Mouse (Mus musculus): ENCODE results near the gene Mier2. TPM values are rescaled to one million over a fixed set of nuclear protein-coding genes. Genes with fewer than 3 reads are reported as not detected.

The Mier2 gene
- polyA plus RNA-seq, 1 experiment from 2014 or later = 53.9 TPM

- no peak overlapping the region for H3K4me3 ChIP-seq
- DNase-seq (ENCODE audit: low spot score) = peak; percentile 58
- H3K9me3 ChIP-seq = no peaks in the 10 kb centered on the region
Measured at GRCm38 (mm10) chr10:79569921-79570320, 14.9 kb upstream of the Mier2 start.

GRCm38 (mm10) chr10:79559716-79560115, 4.7 kb upstream of the Mier2 start:
- WGBS = 91% methylated on average over 2 of the region's 2 CpGs
- Histone ChIP-seq H3K4me1 (peaks cover 4% of the 10 kb centered on the region; the same call in 1 of the 2 replicates), H3K4me3 (no peak overlapping the region), H3K27me3 (ENCODE audit: insufficient read depth, poor library complexity, severe bottlenecking) (no peaks in the 10 kb centered on the region), H3K36me3 (no peaks in the 10 kb centered on the region), H3K27ac (no peak overlapping the region), H3K9me3 (no peaks in the 10 kb centered on the region)
- DNase-seq (ENCODE audit: low spot score) = peak; percentile 55

More at GRCm38 (mm10) chr10:79569921-79570320, 14.9 kb upstream of the Mier2 start:
- Histone ChIP-seq H3K4me1 (no peaks in the 10 kb centered on the region), H3K27ac (no peak overlapping the region), H3K36me3 (no peaks in the 10 kb centered on the region), H3K27me3 (ENCODE audit: insufficient read depth, poor library complexity, severe bottlenecking) (no peaks in the 10 kb centered on the region)
- 84% methylated on average over 5 of the region's 5 CpGs for WGBS

GRCm38 (mm10) chr10:79557496-79557895, 2.5 kb upstream of the Mier2 start:
- H3K36me3 ChIP-seq = no peaks in the 10 kb centered on the region
- H3K9me3 ChIP-seq = no peaks in the 10 kb centered on the region
- peaks cover 23% of the 10 kb centered on the region for H3K4me1 ChIP-seq
- DNase-seq (ENCODE audit: low spot score) = peak; percentile 59
- H3K27ac ChIP-seq = no peak overlapping the region
- WGBS = 89% methylated on average over 5 of the region's 5 CpGs
- no peaks in the 10 kb centered on the region for H3K27me3 ChIP-seq (ENCODE audit: insufficient read depth, poor library complexity, severe bottlenecking)
- no peak overlapping the region for H3K4me3 ChIP-seq

- Histone ChIP-seq H3K4me3 (no peak overlapping the region), H3K36me3 (no peaks in the 10 kb centered on the region), H3K4me1 (peaks cover 27% of the 10 kb centered on the region), H3K27ac (no peak overlapping the region), H3K27me3 (ENCODE audit: insufficient read depth, poor library complexity, severe bottlenecking) (no peaks in the 10 kb centered on the region), H3K9me3 (no peaks in the 10 kb centered on the region)
- 84% methylated on average over 5 of the region's 5 CpGs for WGBS
- peak; percentile 68 for DNase-seq (ENCODE audit: low spot score)
Measured at GRCm38 (mm10) chr10:79556951-79557350, 2.0 kb upstream of the Mier2 start.

- Histone ChIP-seq H3K27ac (peak overlapping the region; percentile 95), H3K36me3 (peaks cover under 1% of the 10 kb centered on the region), H3K4me3 (peak overlapping the region; percentile 93), H3K27me3 (ENCODE audit: insufficient read depth, poor library complexity, severe bottlenecking) (no peaks in the 10 kb centered on the region), H3K9me3 (no peaks in the 10 kb centered on the region), H3K4me1 (peaks cover 27% of the 10 kb centered on the region)
- 24% methylated on average over 7 of the region's 7 CpGs for WGBS
- peak; percentile 67 for DNase-seq (ENCODE audit: low spot score)
Measured at GRCm38 (mm10) chr10:79555238-79555724, 282 bp upstream of the Mier2 start.

GRCm38 (mm10) chr10:79553691-79554090, 1.3 kb downstream of the Mier2 start:
- WGBS = 32% methylated on average over 10 of the region's 10 CpGs
- peak; percentile 74 for DNase-seq (ENCODE audit: low spot score)

GRCm38 (mm10) chr10:79553176-79553575, 1.8 kb downstream of the Mier2 start:
- Histone ChIP-seq H3K27me3 (ENCODE audit: insufficient read depth, poor library complexity, severe bottlenecking) (no peaks in the 10 kb centered on the region), H3K9me3 (no peaks in the 10 kb centered on the region), H3K4me1 (peaks cover 32% of the 10 kb centered on the region), H3K4me3 (no peak overlapping the region), H3K27ac (no peak overlapping the region), H3K36me3 (peaks cover 22% of the 10 kb centered on the region)
- 86% methylated on average over 6 of the region's 6 CpGs for WGBS
- DNase-seq (ENCODE audit: low spot score) = peak; percentile 75

More at GRCm38 (mm10) chr10:79553691-79554090, 1.3 kb downstream of the Mier2 start:
- Histone ChIP-seq H3K4me1 (peaks cover 32% of the 10 kb centered on the region), H3K4me3 (peak overlapping the region; percentile 93), H3K27me3 (ENCODE audit: insufficient read depth, poor library complexity, severe bottlenecking) (no peaks in the 10 kb centered on the region), H3K36me3 (peaks cover 16% of the 10 kb centered on the region), H3K9me3 (no peaks in the 10 kb centered on the region), H3K27ac (no peak overlapping the region)

GRCm38 (mm10) chr10:79552531-79552930, 2.5 kb downstream of the Mier2 start:
- peak; percentile 68 for DNase-seq (ENCODE audit: low spot score)
- Histone ChIP-seq H3K27ac (no peak overlapping the region), H3K4me1 (peaks cover 33% of the 10 kb centered on the region), H3K4me3 (no peak overlapping the region), H3K9me3 (no peaks in the 10 kb centered on the region), H3K27me3 (ENCODE audit: insufficient read depth, poor library complexity, severe bottlenecking) (no peaks in the 10 kb centered on the region), H3K36me3 (peaks cover 28% of the 10 kb centered on the region)
- 89% methylated on average over 8 of the region's 8 CpGs for WGBS

GRCm38 (mm10) chr10:79550366-79550765, 4.6 kb downstream of the Mier2 start:
- peak; percentile 70 for DNase-seq (ENCODE audit: low spot score)
- no peaks in the 10 kb centered on the region for H3K27me3 ChIP-seq (ENCODE audit: insufficient read depth, poor library complexity, severe bottlenecking)
- no peaks in the 10 kb centered on the region for H3K9me3 ChIP-seq
- WGBS = 79% methylated on average over 9 of the region's 9 CpGs
- no peak overlapping the region for H3K4me3 ChIP-seq
- H3K36me3 ChIP-seq = peaks cover 49% of the 10 kb centered on the region
- peaks cover 40% of the 10 kb centered on the region for H3K4me1 ChIP-seq
- no peak overlapping the region for H3K27ac ChIP-seq

GRCm38 (mm10) chr10:79548971-79549723, 5.9 kb downstream of the Mier2 start:
- peaks cover 43% of the 10 kb centered on the region for H3K4me1 ChIP-seq
- no peak overlapping the region for H3K4me3 ChIP-seq
- WGBS = 88% methylated on average over 18 of the region's 18 CpGs
- no peaks in the 10 kb centered on the region for H3K27me3 ChIP-seq (ENCODE audit: insufficient read depth, poor library complexity, severe bottlenecking)
- peak; percentile 69 for DNase-seq (ENCODE audit: low spot score)
- H3K36me3 ChIP-seq = peaks cover 61% of the 10 kb centered on the region
- no peak overlapping the region for H3K27ac ChIP-seq
- H3K9me3 ChIP-seq = no peaks in the 10 kb centered on the region

GRCm38 (mm10) chr10:79548546-79548945, 6.5 kb downstream of the Mier2 start:
- H3K4me1 ChIP-seq = peaks cover 38% of the 10 kb centered on the region
- peaks cover 67% of the 10 kb centered on the region for H3K36me3 ChIP-seq
- H3K27ac ChIP-seq = no peak overlapping the region
- no peak overlapping the region for H3K4me3 ChIP-seq
- peak; percentile 68 for DNase-seq (ENCODE audit: low spot score)
- no peaks in the 10 kb centered on the region for H3K27me3 ChIP-seq (ENCODE audit: insufficient read depth, poor library complexity, severe bottlenecking)
- H3K9me3 ChIP-seq = no peaks in the 10 kb centered on the region
- WGBS = 84% methylated on average over 5 of the region's 5 CpGs

- WGBS = 77% methylated on average over 5 of the region's 5 CpGs
- DNase-seq (ENCODE audit: low spot score) = peak; percentile 64
- Histone ChIP-seq H3K9me3 (no peaks in the 10 kb centered on the region), H3K36me3 (peaks cover 80% of the 10 kb centered on the region), H3K27ac (no peak overlapping the region), H3K4me3 (no peak overlapping the region), H3K4me1 (peaks cover 24% of the 10 kb centered on the region), H3K27me3 (ENCODE audit: insufficient read depth, poor library complexity, severe bottlenecking) (no peaks in the 10 kb centered on the region)
Measured at GRCm38 (mm10) chr10:79547148-79547675, 7.8 kb downstream of the Mier2 start.

GRCm38 (mm10) chr10:79546483-79546882, 8.5 kb downstream of the Mier2 start:
- DNase-seq (ENCODE audit: low spot score) = peak; percentile 60
- 89% methylated on average over 11 of the region's 11 CpGs for WGBS
- Histone ChIP-seq H3K36me3 (peaks cover 88% of the 10 kb centered on the region), H3K27me3 (ENCODE audit: insufficient read depth, poor library complexity, severe bottlenecking) (no peaks in the 10 kb centered on the region), H3K27ac (no peak overlapping the region), H3K9me3 (no peaks in the 10 kb centered on the region), H3K4me3 (no peak overlapping the region), H3K4me1 (peaks cover 23% of the 10 kb centered on the region; the same call in 1 of the 2 replicates)

Data from heart, embryonic 10.5 days (tissue).